Mouse (Mus musculus): Measurements from ENCODE around the gene Diaph3. TPM values are rescaled to one million over a fixed set of nuclear protein-coding genes. Genes with fewer than 3 reads are reported as not detected.

The Diaph3 gene
- polyA plus RNA-seq, 1 experiment from 2014 or later = 25.5 TPM

DNA sequence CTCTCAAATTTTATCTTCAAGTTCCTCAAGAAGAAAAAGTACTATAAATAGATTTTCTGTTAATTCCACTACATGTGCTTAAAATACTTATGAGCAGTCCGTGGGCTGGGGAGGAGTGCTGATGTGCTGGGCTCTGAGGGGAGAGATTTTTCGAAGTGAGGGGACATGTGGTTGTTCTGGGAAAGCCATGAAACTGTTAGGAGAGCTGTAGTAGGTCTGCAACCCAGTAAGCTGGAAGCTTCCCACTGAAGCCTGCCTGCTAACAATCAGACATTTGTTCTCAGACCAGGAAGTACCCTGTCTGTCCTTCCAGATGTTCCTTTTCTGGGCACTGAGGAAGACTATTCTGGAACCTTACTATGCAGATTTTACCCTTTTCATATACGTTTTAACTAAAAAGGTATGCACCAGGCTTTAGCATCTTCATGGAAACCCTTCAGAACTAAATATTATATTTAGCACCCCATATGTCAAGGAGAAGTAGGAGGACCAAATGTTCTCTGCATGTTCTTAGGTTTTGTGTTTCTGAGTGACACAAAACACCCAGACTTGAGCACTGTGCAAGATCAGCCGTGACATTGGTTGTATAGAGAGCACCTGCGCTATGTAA, 516.1 kb downstream of the Diaph3 start:
- POLR2A ChIA-PET = no interaction called here
- in situ Hi-C loops (cut with MboI; ENCODE audit: low pct_unique_long_range_greater_than_20kb) = no loop called here

DNA sequence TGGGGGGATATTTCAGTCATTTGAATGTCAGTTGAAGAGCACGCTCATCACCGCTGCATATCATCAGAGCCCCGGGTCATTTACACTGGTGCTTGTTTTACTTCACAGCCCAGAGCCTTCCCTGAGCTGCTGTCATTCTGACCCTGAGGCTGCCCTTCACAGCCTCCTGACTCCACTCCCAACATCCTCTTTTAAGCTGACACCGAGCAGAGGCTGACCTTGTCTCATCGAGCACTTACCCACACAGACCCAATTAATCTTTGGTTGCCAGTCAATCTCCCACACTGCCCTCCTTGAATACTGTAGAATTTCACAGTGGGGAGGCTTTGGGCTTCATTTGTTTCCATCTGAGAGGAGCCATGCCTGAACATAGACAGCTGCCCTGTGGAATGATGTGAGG, 521.4 kb downstream of the Diaph3 start:
- no peak for DNase-seq (ENCODE audit: low read depth, low spot score)
- ATAC-seq = no peak
- POLR2A ChIA-PET = no interaction called here
- in situ Hi-C loops (cut with MboI; ENCODE audit: low pct_unique_long_range_greater_than_20kb) = no loop called here
- no peak for TF ChIP-seq CTCF (IDR thresholded peaks at IDR 0.05)
- CTCF ChIA-PET = no interaction called here
- peaks cover 20% of the 10 kb centered on the region for H3K27me3 ChIP-seq

More for the DNA sequence above, 516.1 kb downstream of the Diaph3 start:
- peaks cover 23% of the 10 kb centered on the region for H3K27me3 ChIP-seq
- no peak for TF ChIP-seq CTCF (IDR thresholded peaks at IDR 0.05)
- DNase-seq (ENCODE audit: low read depth, low spot score) (no peak), ATAC-seq (no peak)
- CTCF ChIA-PET = no interaction called here
